In the genomic region with DNA sequence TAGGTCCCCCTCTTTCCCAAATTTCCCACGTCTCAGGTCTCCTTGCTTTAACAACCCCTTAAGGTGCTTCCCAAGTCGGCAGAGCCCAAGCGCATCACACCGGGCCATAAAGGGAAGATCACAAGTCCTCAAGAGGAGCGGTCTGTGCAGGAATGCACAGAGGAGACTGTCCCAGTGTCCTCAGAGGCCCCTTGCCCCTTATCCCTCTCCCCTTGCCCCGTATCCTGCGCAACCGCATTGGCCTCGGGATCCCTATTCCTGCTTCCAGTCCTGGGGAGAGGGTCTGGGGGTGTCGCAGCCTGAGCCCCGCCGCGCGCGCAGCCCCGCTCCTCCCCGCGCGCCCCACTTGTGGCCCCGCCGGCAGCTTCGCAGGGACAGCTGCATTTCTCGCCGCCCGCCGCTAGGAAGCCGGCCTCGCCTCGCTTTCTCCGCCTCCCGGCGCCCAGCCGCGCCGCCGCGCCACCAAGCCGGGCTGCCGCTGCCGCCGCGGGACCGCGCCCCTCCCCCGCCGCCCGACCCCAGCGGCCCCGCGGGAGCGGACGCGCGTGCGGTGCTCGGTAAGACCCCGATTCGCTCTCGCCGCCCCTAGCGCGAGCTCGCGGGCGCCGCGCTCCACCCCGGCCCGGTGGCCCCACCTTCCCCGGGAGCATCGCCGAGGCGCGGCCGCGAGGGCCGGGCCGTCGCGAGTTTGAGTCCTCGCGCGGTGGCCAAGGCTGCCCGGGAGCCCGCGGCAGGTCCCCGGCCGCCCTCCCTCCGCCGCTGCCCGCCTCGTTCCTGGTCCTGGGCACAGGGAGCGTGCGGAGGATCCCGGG, we compare ENCODE assay signal across 8 mouse cellular contexts. TPM values are rescaled to one million over a fixed set of nuclear protein-coding genes. Genes with fewer than 3 reads are reported as not detected.
A peak's percentile ranks its signal among the peaks of the same experiment; 100 is the strongest.
DNase-seq lines count a peak whose midpoint lies in the region; ATAC-seq and TF ChIP-seq lines count a peak whose summit lies in the region.

No protein-coding gene starts in this region.

- H3K9me3 ChIP-seq in limb, embryonic 15.5 days = no peaks in the 10 kb centered on the region
- H3K9me3 ChIP-seq in midbrain, embryonic 16.5 days (replicated peaks; ENCODE audit: control insufficient read depth, low read length, poor library complexity, severe bottlenecking) = no peaks in the 10 kb centered on the region

- H3K4me1 ChIP-seq in heart, adult 2 months (ENCODE audit: control insufficient read depth, insufficient read depth, low read length) = peaks cover 10% of the 10 kb centered on the region
- peaks cover 40% of the 10 kb centered on the region for H3K4me1 ChIP-seq in limb, embryonic 15.5 days
- H3K4me1 ChIP-seq in midbrain, embryonic 16.5 days (ENCODE audit: control insufficient read depth, insufficient read depth, low read length) = peaks cover 25% of the 10 kb centered on the region

- DNase-seq in heart, adult 11 months = peak; percentile 98
- DNase-seq in heart, adult 8-10 months (ENCODE audit: low spot score) = no peak
- DNase-seq in embryo, embryonic 11.5 days (ENCODE audit: low read depth, low spot score) = peak; percentile 63
- peak; percentile 89 to 90 for DNase-seq in heart, adult 2 months
- DNase-seq in kidney, adult 8-10 months = peak; percentile 61 to 66
- peak; percentile 42 to 75 for DNase-seq in spleen, postnatal 10 days (ENCODE audit: low spot score in 2 of 2)

- intact Hi-C loops in heart, adult 2 months (cut with DNase I) = loop anchor here (2.0 kb wide), 3 partner anchors 20 to 64 kb away; no protein-coding TSS in a partner anchor

- H3K9ac ChIP-seq in heart, adult 2 months (ENCODE audit: low read depth, low read length) = peak overlapping the region; percentile 99
- peak overlapping the region; percentile 85 for H3K9ac ChIP-seq in limb, embryonic 15.5 days
- H3K9ac ChIP-seq in midbrain, embryonic 16.5 days (ENCODE audit: low read depth, low read length) = peak overlapping the region; percentile 93

- H3K36me3 ChIP-seq in heart, adult 2 months (ENCODE audit: control insufficient read depth, insufficient read depth, low read length) = peaks cover 2% of the 10 kb centered on the region; the same call in 1 of the 2 replicates
- no peaks in the 10 kb centered on the region for H3K36me3 ChIP-seq in limb, embryonic 15.5 days
- no peaks in the 10 kb centered on the region for H3K36me3 ChIP-seq in midbrain, embryonic 16.5 days (ENCODE audit: control insufficient read depth, insufficient read depth, low read length)

- TF ChIP-seq POLR2A in heart, adult 2 months (IDR thresholded peaks at IDR 0.05; ENCODE audit: insufficient read depth, low read depth, low read length) = no peak

- peak; percentile 52; the same call in 1 of the 2 replicates for ATAC-seq in limb, embryonic 15.5 days (ENCODE audit: insufficient number of reproducible peaks, low FRiP score, low TSS enrichment, low read depth)
- peak; percentile 72 for ATAC-seq in midbrain, embryonic 16.5 days

- H3K27me3 ChIP-seq in heart, adult 2 months (ENCODE audit: control insufficient read depth, insufficient read depth, low read length) = no peaks in the 10 kb centered on the region
- no peaks in the 10 kb centered on the region for H3K27me3 ChIP-seq in limb, embryonic 15.5 days
- H3K27me3 ChIP-seq in midbrain, embryonic 16.5 days (ENCODE audit: control insufficient read depth, insufficient read depth, low read depth, low read length) = peaks cover 5% of the 10 kb centered on the region; the same call in 1 of the 2 replicates

- peak overlapping the region; percentile 80 for H3K4me3 ChIP-seq in heart, adult 2 months
- H3K4me3 ChIP-seq in limb, embryonic 15.5 days = peak overlapping the region; percentile 74
- H3K4me3 ChIP-seq in midbrain, embryonic 16.5 days (ENCODE audit: low read depth, low read length) = peak overlapping the region; percentile 83

- H3K27ac ChIP-seq in heart, adult 2 months = peak overlapping the region; percentile 100
- peak overlapping the region; percentile 91 for H3K27ac ChIP-seq in limb, embryonic 15.5 days
- H3K27ac ChIP-seq in midbrain, embryonic 16.5 days (ENCODE audit: low read length) = peak overlapping the region; percentile 89

- peak overlapping the region; percentile 88 for H3K4me2 ChIP-seq in limb, embryonic 15.5 days
- peak overlapping the region; percentile 89 for H3K4me2 ChIP-seq in midbrain, embryonic 16.5 days (ENCODE audit: low read length)

- 1% methylated on average over 91 of the region's 95 CpGs for WGBS in heart, adult 2 months
- under 1% methylated on average over 65 of the region's 95 CpGs for WGBS in limb, embryonic 15.5 days
- WGBS in midbrain, embryonic 16.5 days = under 1% methylated on average over 41 of the region's 95 CpGs

- peak; percentile 77 for TF ChIP-seq CTCF in heart, adult 2 months (IDR thresholded peaks at IDR 0.05)

- peaks cover 1% of the 10 kb centered on the region; the same call in 1 of the 2 replicates for H3K79me2 ChIP-seq in heart, adult 2 months (replicated peaks; ENCODE audit: control insufficient read depth, insufficient read depth, low read length)

- TF ChIP-seq EP300 in heart, adult 2 months (IDR thresholded peaks at IDR 0.05; ENCODE audit: insufficient read depth, low read depth, low read length) = peak; percentile 59; the same call in 1 of the 2 replicates

RNA-seq across cellular contexts. Expression of gene Cuedc1, which starts 1.1 kb away (rescaled TPM):
- 10 to 100 TPM; 47.5 to 55.7 (median 51.0) TPM for total RNA-seq in heart, adult 8-10 months (2022)
- total RNA-seq in heart, adult 2 months (2021) = 10 to 100 TPM; 49.8 to 55.0 TPM
- 36.2 and 38.7 TPM in 2 replicates for polyA plus RNA-seq in heart, adult 2 months (2012; rRNA removed)
- polyA plus RNA-seq in limb, embryonic 15.5 days (2015; fragmentation: Nextera tagmentation; extraction: Ambion mirVana) = 28.1 and 32.1 TPM in 2 replicates
- 46.1 and 54.7 TPM in 2 replicates for polyA plus RNA-seq in midbrain, embryonic 16.5 days (2015; fragmentation: Nextera tagmentation; extraction: Ambion mirVana)

RNA-seq across cellular contexts. Expression of gene Vezf1, which starts 30.9 kb away (rescaled TPM):
- total RNA-seq in heart, adult 8-10 months (2022) = 10 to 100 TPM; 39.8 to 44.7 (median 41.8) TPM
- total RNA-seq in heart, adult 2 months (2021) = 10 to 100 TPM; 37.9 to 49.8 TPM
- polyA plus RNA-seq in heart, adult 2 months (2012; rRNA removed) = 22.6 and 34.5 TPM in 2 replicates
- 31.9 and 35.6 TPM in 2 replicates for polyA plus RNA-seq in limb, embryonic 15.5 days (2015; fragmentation: Nextera tagmentation; extraction: Ambion mirVana)
- 39.5 and 47.4 TPM in 2 replicates for polyA plus RNA-seq in midbrain, embryonic 16.5 days (2015; fragmentation: Nextera tagmentation; extraction: Ambion mirVana)

RNA-seq across cellular contexts. Expression of gene Srsf1, which starts 51.8 kb away (rescaled TPM):
- total RNA-seq in heart, adult 8-10 months (2022) = 100 to 1,000 TPM in 3 of 4 experiments, 10 to 100 TPM in 1; 97.6 to 103 (median 102) TPM
- total RNA-seq in heart, adult 2 months (2021) = 10 to 100 TPM; 99.5 to 99.7 TPM
- 39.3 and 86.5 TPM in 2 replicates for polyA plus RNA-seq in heart, adult 2 months (2012; rRNA removed)
- 208 and 244 TPM in 2 replicates for polyA plus RNA-seq in limb, embryonic 15.5 days (2015; fragmentation: Nextera tagmentation; extraction: Ambion mirVana)
- 200 and 230 TPM in 2 replicates for polyA plus RNA-seq in midbrain, embryonic 16.5 days (2015; fragmentation: Nextera tagmentation; extraction: Ambion mirVana)
